ENCODE assay signal across 9 mouse cellular contexts in the genomic region with DNA sequence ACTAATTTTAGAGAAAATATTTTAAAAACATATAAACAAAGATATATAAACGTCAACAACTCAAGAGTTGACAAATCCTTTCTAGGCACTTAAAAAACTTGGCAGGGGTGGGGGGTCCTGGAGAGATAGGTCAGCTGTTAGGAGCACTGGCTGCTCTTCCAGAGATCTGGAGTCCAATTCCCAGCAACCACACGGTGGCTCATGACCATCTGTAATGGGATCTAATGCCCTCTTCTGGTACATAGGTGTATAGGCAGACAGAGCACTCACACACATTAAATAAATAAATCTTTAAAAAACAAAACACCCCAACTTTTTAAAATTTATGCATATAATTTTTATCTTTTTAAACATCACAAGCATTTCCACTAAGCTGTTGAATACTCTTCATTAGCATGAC. TPM values are rescaled to one million over a fixed set of nuclear protein-coding genes. Genes with fewer than 3 reads are reported as not detected.
DNase-seq lines count a peak whose midpoint lies in the region; ATAC-seq lines count a peak whose summit lies in the region.
"Had no signal": no experiment of that assay in that cellular context is flagged by ENCODE, and none has a peak within 500 bp of the region (broad histone marks: within the 10 kb centered on the region; RNA-seq: fewer than 3 reads in every experiment).

No protein-coding gene starts in this region.

- H3K9me3 ChIP-seq in kidney, embryonic 14.5 days (ENCODE audit: control insufficient read depth, low read length): no peaks in the 10 kb centered on the region
- H3K9me3 ChIP-seq in neural tube, embryonic 15.5 days (replicated peaks): no peaks in the 10 kb centered on the region
- H3K9me3 ChIP-seq: hindbrain, embryonic 12.5 days had no signal

- no peak for ATAC-seq in kidney, embryonic 14.5 days (ENCODE audit: low FRiP score, low TSS enrichment)
- ATAC-seq in neural tube, embryonic 15.5 days (ENCODE audit: low FRiP score): no peak

- DNase-seq in kidney, adult 9 months: peak; percentile 45
- DNase-seq in 3T3-L1 (ENCODE audit: low read depth, low spot score) (peak; percentile 57), A20 (ENCODE audit: low read depth, low spot score) (peak; percentile 39)
- peak; percentile 50 for DNase-seq in embryo, embryonic 10.5 days (ENCODE audit: low spot score)
- no peak for DNase-seq in adrenal gland, postnatal 4 days (ENCODE audit: low spot score in 2 of 2)
- DNase-seq: adrenal gland, adult 2 months had no signal

- no peaks in the 10 kb centered on the region for H3K27me3 ChIP-seq in kidney, embryonic 14.5 days (ENCODE audit: control insufficient read depth, insufficient read depth, low read length)
- H3K27me3 ChIP-seq in neural tube, embryonic 15.5 days (replicated peaks): no peaks in the 10 kb centered on the region
- H3K27me3 ChIP-seq: hindbrain, embryonic 12.5 days had no signal

- 12% methylated on average over 2 of the region's 2 CpGs for WGBS in kidney, embryonic 14.5 days
- 13% methylated on average over 2 of the region's 2 CpGs for WGBS in neural tube, embryonic 15.5 days

- H3K4me3 ChIP-seq in kidney, embryonic 14.5 days (ENCODE audit: low read length): no peak overlapping the region
- H3K4me3 ChIP-seq in neural tube, embryonic 15.5 days (replicated peaks): no peak overlapping the region
- H3K4me3 ChIP-seq: hindbrain, embryonic 12.5 days had no signal

- no peak overlapping the region for H3K4me2 ChIP-seq in kidney, embryonic 14.5 days (replicated peaks; ENCODE audit: low read depth, low read length)
- H3K4me2 ChIP-seq in neural tube, embryonic 15.5 days: no peak overlapping the region
- H3K4me2 ChIP-seq: hindbrain, embryonic 12.5 days had no signal

- H3K27ac ChIP-seq in kidney, embryonic 14.5 days (ENCODE audit: low read depth, low read length): no peak overlapping the region
- H3K27ac ChIP-seq in neural tube, embryonic 15.5 days (replicated peaks): no peak overlapping the region
- H3K27ac ChIP-seq: hindbrain, embryonic 12.5 days had no signal

- peaks cover 9% of the 10 kb centered on the region; the same call in 1 of the 2 replicates for H3K4me1 ChIP-seq in kidney, embryonic 14.5 days (ENCODE audit: control insufficient read depth, insufficient read depth, low read length)
- peaks cover 16% of the 10 kb centered on the region for H3K4me1 ChIP-seq in neural tube, embryonic 15.5 days

- no peak overlapping the region for H3K9ac ChIP-seq in kidney, embryonic 14.5 days (ENCODE audit: low read depth, low read length)
- H3K9ac ChIP-seq in neural tube, embryonic 15.5 days (replicated peaks): no peak overlapping the region
- H3K9ac ChIP-seq: hindbrain, embryonic 12.5 days had no signal

- H3K36me3 ChIP-seq in kidney, embryonic 14.5 days (ENCODE audit: control insufficient read depth, insufficient read depth, low read length): no peaks in the 10 kb centered on the region
- no peaks in the 10 kb centered on the region for H3K36me3 ChIP-seq in neural tube, embryonic 15.5 days
- H3K36me3 ChIP-seq: hindbrain, embryonic 12.5 days had no signal

RNA-seq across cellular contexts. Expression of a gene that starts 5.4 kb away (rescaled TPM):
- 50.3 and 81.3 TPM in 2 replicates for polyA plus RNA-seq in kidney, embryonic 14.5 days (2014; fragmentation: Nextera tagmentation; extraction: Ambion mirVana)
- polyA plus RNA-seq in neural tube, embryonic 15.5 days (2015; fragmentation: Nextera tagmentation; extraction: Ambion mirVana): 43.1 and 45.3 TPM in 2 replicates
- 10 to 100 TPM; 68.3 to 76.5 TPM for total RNA-seq in adrenal gland, postnatal 4 days (2021)

RNA-seq across cellular contexts. Expression of a gene that starts 40.9 kb away (rescaled TPM):
- polyA plus RNA-seq in kidney, embryonic 14.5 days (2014; fragmentation: Nextera tagmentation; extraction: Ambion mirVana): 29.3 and 47.8 TPM in 2 replicates
- 25.1 and 31.3 TPM in 2 replicates for polyA plus RNA-seq in neural tube, embryonic 15.5 days (2015; fragmentation: Nextera tagmentation; extraction: Ambion mirVana)
- 10 to 100 TPM; 33.7 to 35.8 TPM for total RNA-seq in adrenal gland, postnatal 4 days (2021)

Comparison
In these comparisons a context has a peak if more than half of its experiments do, and no peak if none do; other contexts are left out.
1. DNase-seq: peak in kidney, adult 9 months (single experiment), 3T3-L1 (single experiment), A20 (single experiment) and embryo, embryonic 10.5 days (single experiment); none in adrenal gland, postnatal 4 days (0 of 2).